Mouse (Mus musculus): ENCODE results near the gene Gps2.

DNA sequence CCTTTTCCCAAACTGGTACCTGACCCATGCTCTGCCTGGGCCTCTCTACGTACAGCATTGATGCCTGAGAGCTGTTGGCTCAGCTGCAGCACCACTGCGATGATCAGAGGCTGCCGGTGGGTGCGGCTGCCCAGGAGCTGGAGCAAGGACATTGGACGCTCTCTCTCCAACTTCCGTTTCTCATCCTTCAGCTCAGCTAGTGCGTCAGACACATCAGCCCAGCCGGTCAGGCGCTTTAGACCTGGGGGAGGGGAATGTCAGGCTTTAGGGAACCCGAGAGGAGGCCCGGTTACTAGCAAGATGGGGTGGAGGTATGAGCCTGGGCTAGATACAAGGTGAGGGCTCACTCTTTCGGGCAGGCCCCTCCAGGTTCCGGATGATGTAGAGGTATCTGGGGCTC is 31.5 kb downstream of the Gps2 start:
- no peak for TF ChIP-seq CTCF (IDR thresholded peaks at IDR 0.05; ENCODE audit: extremely low read depth, insufficient read length, insufficient replicate concordance, low read depth, low read length)
- TF ChIP-seq POLR2A (IDR thresholded peaks at IDR 0.05; ENCODE audit: low read depth, low read length), result no peak
